Mouse (Mus musculus): Measurements from ENCODE around the gene Crybg2.

DNA sequence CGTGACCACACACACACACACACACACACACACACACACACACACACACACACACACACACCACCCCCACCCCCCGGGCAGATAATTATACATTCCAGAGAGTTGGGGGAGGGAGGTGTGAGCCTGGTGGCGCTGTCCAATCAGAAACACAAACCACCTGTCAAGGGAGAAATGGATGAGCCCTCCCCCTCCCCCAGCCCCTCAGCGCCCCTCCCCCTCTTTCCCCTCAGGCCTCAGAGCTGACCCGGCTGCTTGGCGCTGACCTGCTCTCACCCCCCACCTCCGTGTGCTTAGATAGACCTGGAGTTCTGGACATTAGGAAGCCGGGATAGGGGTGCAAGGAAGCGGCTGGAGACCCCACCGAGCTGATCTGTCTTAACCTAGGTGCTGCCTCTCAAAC is 41.4 kb upstream of the Crybg2 start:
- no peak for TF ChIP-seq CTCF (IDR thresholded peaks at IDR 0.05; ENCODE audit: low read depth, low read length)
- TF ChIP-seq POLR2A (IDR thresholded peaks at IDR 0.05; ENCODE audit: insufficient read depth, low read length), result no peak
- peak; percentile 52; the same call in 1 of the 2 replicates for TF ChIP-seq EP300 (IDR thresholded peaks at IDR 0.05; ENCODE audit: insufficient read depth, low read depth, low read length)

Measured in ES-Bruce4 (cell line).